Mouse (Mus musculus): ENCODE measurements at regions not wholly inside any gene's neighbourhood (a gene's known extent, or its start where the extent isn't known, plus 50 kb on each side); places are given as distances from the start of the nearest gene placed in this dataset.

- Histone ChIP-seq H3K4me1 (replicated peaks; ENCODE audit: control insufficient read depth, insufficient read depth, low read length) (no peaks in the 10 kb centered on the region), H3K27me3 (ENCODE audit: control insufficient read depth, insufficient read depth, low read length) (no peaks in the 10 kb centered on the region), H3K4me3 (ENCODE audit: control insufficient read depth, insufficient read depth, low read length) (no peak overlapping the region), H3K36me3 (ENCODE audit: control insufficient read depth, insufficient read depth, low read length) (no peaks in the 10 kb centered on the region), H3K27ac (ENCODE audit: control insufficient read depth, insufficient read depth, low read length) (no peak overlapping the region)
- DNase-seq = no peak
- no peak for TF ChIP-seq POLR2A (IDR thresholded peaks at IDR 0.05; ENCODE audit: control insufficient read depth, extremely low read depth, insufficient read depth, low read length, poor library complexity)
- no peak for TF ChIP-seq CTCF (IDR thresholded peaks at IDR 0.05; ENCODE audit: borderline replicate concordance, control insufficient read depth, extremely low read depth, insufficient read depth, low read length, poor library complexity)
- WGBS = 54% methylated on average over 3 of the region's 3 CpGs
These were observed 170.3 kb upstream of the Zwint start for GRCm38 (mm10) chr10:72484315-72484714.

- no peak overlapping the region for H3K27ac ChIP-seq (ENCODE audit: control insufficient read depth, insufficient read depth, low read length)
- DNase-seq = no peak
- H3K4me1 ChIP-seq (replicated peaks; ENCODE audit: control insufficient read depth, insufficient read depth, low read length) = no peaks in the 10 kb centered on the region
- no peak for TF ChIP-seq CTCF (IDR thresholded peaks at IDR 0.05; ENCODE audit: borderline replicate concordance, control insufficient read depth, extremely low read depth, insufficient read depth, low read length, poor library complexity)
- no peak for TF ChIP-seq POLR2A (IDR thresholded peaks at IDR 0.05; ENCODE audit: control insufficient read depth, extremely low read depth, insufficient read depth, low read length, poor library complexity)
- H3K36me3 ChIP-seq (ENCODE audit: control insufficient read depth, insufficient read depth, low read length) = no peaks in the 10 kb centered on the region
- H3K27me3 ChIP-seq (ENCODE audit: control insufficient read depth, insufficient read depth, low read length) = no peaks in the 10 kb centered on the region
- 53% methylated on average over 3 of the region's 3 CpGs for WGBS
- no peak overlapping the region for H3K4me3 ChIP-seq (ENCODE audit: control insufficient read depth, insufficient read depth, low read length)
These were observed 122.2 kb upstream of the Zwint start for GRCm38 (mm10) chr10:72532431-72532830.

GRCm38 (mm10) chr10:72533427-72533826, 121.2 kb upstream of the Zwint start:
- no peak for TF ChIP-seq CTCF (IDR thresholded peaks at IDR 0.05; ENCODE audit: borderline replicate concordance, control insufficient read depth, extremely low read depth, insufficient read depth, low read length, poor library complexity)
- no peak for TF ChIP-seq POLR2A (IDR thresholded peaks at IDR 0.05; ENCODE audit: control insufficient read depth, extremely low read depth, insufficient read depth, low read length, poor library complexity)
- WGBS = 96% methylated on average over 3 of the region's 3 CpGs
- H3K27me3 ChIP-seq (ENCODE audit: control insufficient read depth, insufficient read depth, low read length) = no peaks in the 10 kb centered on the region
- H3K27ac ChIP-seq (ENCODE audit: control insufficient read depth, insufficient read depth, low read length) = no peak overlapping the region
- no peak overlapping the region for H3K4me3 ChIP-seq (ENCODE audit: control insufficient read depth, insufficient read depth, low read length)
- no peaks in the 10 kb centered on the region for H3K4me1 ChIP-seq (replicated peaks; ENCODE audit: control insufficient read depth, insufficient read depth, low read length)
- no peak for DNase-seq
- no peaks in the 10 kb centered on the region for H3K36me3 ChIP-seq (ENCODE audit: control insufficient read depth, insufficient read depth, low read length)

GRCm38 (mm10) chr10:72533859-72534258, 120.8 kb upstream of the Zwint start:
- Histone ChIP-seq H3K27ac (ENCODE audit: control insufficient read depth, insufficient read depth, low read length) (no peak overlapping the region), H3K4me3 (ENCODE audit: control insufficient read depth, insufficient read depth, low read length) (no peak overlapping the region), H3K27me3 (ENCODE audit: control insufficient read depth, insufficient read depth, low read length) (no peaks in the 10 kb centered on the region), H3K36me3 (ENCODE audit: control insufficient read depth, insufficient read depth, low read length) (no peaks in the 10 kb centered on the region), H3K4me1 (replicated peaks; ENCODE audit: control insufficient read depth, insufficient read depth, low read length) (no peaks in the 10 kb centered on the region)
- DNase-seq = no peak
- 96% methylated on average over 4 of the region's 4 CpGs for WGBS
- TF ChIP-seq CTCF (IDR thresholded peaks at IDR 0.05; ENCODE audit: borderline replicate concordance, control insufficient read depth, extremely low read depth, insufficient read depth, low read length, poor library complexity) = no peak
- TF ChIP-seq POLR2A (IDR thresholded peaks at IDR 0.05; ENCODE audit: control insufficient read depth, extremely low read depth, insufficient read depth, low read length, poor library complexity) = no peak

GRCm38 (mm10) chr10:72549564-72549963, 105.1 kb upstream of the Zwint start:
- 96% methylated on average over 1 of the region's 1 CpGs for WGBS
- Histone ChIP-seq H3K27me3 (ENCODE audit: control insufficient read depth, insufficient read depth, low read length) (no peaks in the 10 kb centered on the region), H3K27ac (ENCODE audit: control insufficient read depth, insufficient read depth, low read length) (no peak overlapping the region), H3K4me1 (replicated peaks; ENCODE audit: control insufficient read depth, insufficient read depth, low read length) (no peaks in the 10 kb centered on the region), H3K4me3 (ENCODE audit: control insufficient read depth, insufficient read depth, low read length) (no peak overlapping the region), H3K36me3 (ENCODE audit: control insufficient read depth, insufficient read depth, low read length) (no peaks in the 10 kb centered on the region)
- TF ChIP-seq CTCF (IDR thresholded peaks at IDR 0.05; ENCODE audit: borderline replicate concordance, control insufficient read depth, extremely low read depth, insufficient read depth, low read length, poor library complexity) = no peak
- no peak for TF ChIP-seq POLR2A (IDR thresholded peaks at IDR 0.05; ENCODE audit: control insufficient read depth, extremely low read depth, insufficient read depth, low read length, poor library complexity)
- DNase-seq = no peak

- Histone ChIP-seq H3K36me3 (ENCODE audit: control insufficient read depth, insufficient read depth, low read length) (no peaks in the 10 kb centered on the region), H3K4me1 (replicated peaks; ENCODE audit: control insufficient read depth, insufficient read depth, low read length) (no peaks in the 10 kb centered on the region), H3K27ac (ENCODE audit: control insufficient read depth, insufficient read depth, low read length) (no peak overlapping the region), H3K27me3 (ENCODE audit: control insufficient read depth, insufficient read depth, low read length) (no peaks in the 10 kb centered on the region), H3K4me3 (ENCODE audit: control insufficient read depth, insufficient read depth, low read length) (no peak overlapping the region)
- no peak for DNase-seq
- 86% methylated on average over 7 of the region's 7 CpGs for WGBS
- TF ChIP-seq POLR2A (IDR thresholded peaks at IDR 0.05; ENCODE audit: control insufficient read depth, extremely low read depth, insufficient read depth, low read length, poor library complexity) = no peak
- TF ChIP-seq CTCF (IDR thresholded peaks at IDR 0.05; ENCODE audit: borderline replicate concordance, control insufficient read depth, extremely low read depth, insufficient read depth, low read length, poor library complexity) = no peak
These were observed 103.1 kb upstream of the Zwint start for GRCm38 (mm10) chr10:72551561-72551960.

GRCm38 (mm10) chr10:72573991-72574652, 80.5 kb upstream of the Zwint start:
- no peaks in the 10 kb centered on the region for H3K27me3 ChIP-seq (ENCODE audit: control insufficient read depth, insufficient read depth, low read length)
- no peak for DNase-seq
- 92% methylated on average over 9 of the region's 9 CpGs for WGBS
- H3K36me3 ChIP-seq (ENCODE audit: control insufficient read depth, insufficient read depth, low read length) = no peaks in the 10 kb centered on the region
- no peaks in the 10 kb centered on the region for H3K4me1 ChIP-seq (replicated peaks; ENCODE audit: control insufficient read depth, insufficient read depth, low read length)
- no peak overlapping the region for H3K4me3 ChIP-seq (ENCODE audit: control insufficient read depth, insufficient read depth, low read length)
- TF ChIP-seq CTCF (IDR thresholded peaks at IDR 0.05; ENCODE audit: borderline replicate concordance, control insufficient read depth, extremely low read depth, insufficient read depth, low read length, poor library complexity) (no peak), POLR2A (IDR thresholded peaks at IDR 0.05; ENCODE audit: control insufficient read depth, extremely low read depth, insufficient read depth, low read length, poor library complexity) (no peak)
- no peak overlapping the region for H3K27ac ChIP-seq (ENCODE audit: control insufficient read depth, insufficient read depth, low read length)

Data from thymus, adult 2 months (tissue).